Mouse (Mus musculus): Measurements from ENCODE around the gene Zfp628.

Gene Zfp628

DNA sequence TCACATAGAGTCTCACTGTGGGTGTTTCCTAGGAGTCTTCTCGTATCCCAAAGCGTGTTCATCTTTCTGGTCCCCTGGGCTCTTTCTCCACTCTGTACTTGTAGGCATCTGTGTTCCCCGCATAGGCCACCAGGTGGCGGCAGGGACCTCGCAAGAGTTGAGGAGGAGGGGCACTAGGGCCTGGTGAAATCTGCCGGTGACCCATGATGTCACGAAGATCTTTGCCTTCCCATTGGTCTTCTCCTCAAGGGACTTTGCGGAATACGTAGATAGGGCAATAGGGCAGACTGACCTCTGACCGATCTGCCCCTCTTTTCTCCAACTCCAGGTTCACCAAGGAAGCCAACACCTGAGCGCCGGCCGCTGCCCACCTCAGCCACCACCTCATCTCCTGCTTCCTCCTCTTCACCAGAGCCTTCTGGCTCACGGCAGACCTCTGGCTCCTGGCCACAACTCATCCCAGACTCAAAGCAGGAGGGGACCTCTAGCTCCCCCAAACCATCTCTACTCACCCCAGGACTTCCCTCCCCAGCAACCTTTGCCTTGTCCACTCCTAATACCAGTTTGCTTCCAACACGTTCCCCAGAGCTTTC, 28.3 kb downstream of the Zfp628 start:
- DNase-seq, result peak; percentile 93

DNA sequence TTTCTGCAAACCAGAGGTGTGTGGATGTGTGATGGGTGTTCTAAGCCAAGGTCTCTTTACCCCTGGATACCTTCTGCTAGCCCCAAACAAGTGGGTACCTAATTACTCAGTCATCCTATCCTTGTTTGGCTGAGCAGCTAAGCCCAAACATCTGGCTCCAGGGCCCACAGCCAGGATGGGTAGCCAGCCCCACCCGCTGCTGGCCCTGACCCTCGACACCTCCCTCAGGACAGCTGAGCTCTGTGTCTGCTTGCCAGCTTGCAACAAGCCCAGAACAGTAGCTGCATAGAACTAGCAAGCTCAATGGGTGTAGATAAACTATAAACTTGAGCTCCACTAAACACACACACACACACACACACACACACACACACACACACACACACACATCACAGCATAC, 32.8 kb downstream of the Zfp628 start:
- no peak for DNase-seq

DNA sequence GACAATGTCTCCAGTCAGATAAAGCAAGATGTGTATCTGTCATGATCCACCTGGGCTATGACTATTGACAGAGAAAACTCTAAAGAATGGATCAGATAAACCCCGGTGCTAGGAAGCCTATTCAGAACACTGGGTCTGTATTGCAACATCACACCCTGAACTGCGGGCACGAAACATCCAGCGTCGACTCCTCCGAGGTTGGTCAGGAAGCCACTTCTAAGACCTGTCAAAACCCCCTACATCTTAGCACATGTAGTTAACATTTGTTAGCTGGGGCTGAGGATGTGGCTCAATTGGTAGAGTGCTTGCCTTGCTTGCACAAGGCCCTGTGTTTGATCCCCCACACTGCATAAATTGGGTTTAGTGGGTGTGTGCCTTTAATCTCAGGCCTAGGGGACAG, 33.4 kb downstream of the Zfp628 start:
- no peak for DNase-seq

- no peak for DNase-seq
Observed at GRCm38 (mm10) chr7:4950561-4951342, 35.7 kb downstream of the Zfp628 start.

DNA sequence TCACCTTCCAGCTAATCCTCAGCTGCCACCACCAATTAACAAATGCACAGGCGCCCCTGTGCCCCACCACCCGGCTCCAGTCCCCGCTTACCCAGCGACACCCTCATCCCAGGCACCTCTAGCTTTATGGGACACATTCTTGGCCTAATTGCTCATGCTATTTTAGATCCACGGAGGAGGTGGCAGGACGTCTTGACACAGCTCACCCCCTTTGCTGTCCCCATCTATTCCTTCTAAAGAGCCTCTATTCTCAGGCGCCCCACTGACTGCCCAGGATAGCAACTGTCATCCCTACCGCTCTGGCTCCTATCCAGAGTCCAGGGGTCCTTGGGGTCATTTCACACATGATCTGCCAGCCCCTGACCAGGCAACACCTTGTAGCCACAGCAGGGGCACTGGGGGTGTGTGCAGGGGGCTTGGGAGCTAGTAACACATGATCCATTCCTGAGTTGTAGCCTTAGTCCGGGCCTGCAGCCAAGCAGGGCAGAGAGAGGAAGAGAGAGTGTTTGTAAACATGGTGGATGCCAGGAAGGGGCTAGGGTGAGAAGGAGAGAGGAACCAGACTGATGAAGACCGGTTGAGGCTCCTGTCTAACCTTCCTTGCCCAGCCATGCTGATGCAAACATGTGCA, 38.9 kb downstream of the Zfp628 start:
- DNase-seq, result no peak

DNA sequence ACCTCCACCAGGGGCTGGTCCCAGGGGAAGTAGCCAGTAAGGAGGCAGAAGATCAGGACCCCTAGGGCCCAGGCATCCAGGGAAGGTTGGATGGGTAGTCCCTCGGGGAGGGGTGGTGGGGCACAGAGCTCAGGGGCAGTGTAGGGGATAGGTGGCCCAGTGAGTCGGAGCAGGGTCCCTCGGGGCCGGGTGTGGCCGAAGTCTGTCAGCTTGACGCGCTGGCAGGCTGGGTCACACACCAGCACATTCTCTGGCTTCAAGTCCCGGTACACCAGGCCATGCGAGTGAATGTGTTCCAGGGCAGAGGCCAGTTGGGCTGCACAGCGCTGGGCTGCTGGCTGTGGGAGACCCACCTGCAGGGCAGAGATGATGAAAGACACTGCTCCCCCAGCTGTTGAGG, 42.3 kb downstream of the Zfp628 start:
- DNase-seq, result no peak

DNA sequence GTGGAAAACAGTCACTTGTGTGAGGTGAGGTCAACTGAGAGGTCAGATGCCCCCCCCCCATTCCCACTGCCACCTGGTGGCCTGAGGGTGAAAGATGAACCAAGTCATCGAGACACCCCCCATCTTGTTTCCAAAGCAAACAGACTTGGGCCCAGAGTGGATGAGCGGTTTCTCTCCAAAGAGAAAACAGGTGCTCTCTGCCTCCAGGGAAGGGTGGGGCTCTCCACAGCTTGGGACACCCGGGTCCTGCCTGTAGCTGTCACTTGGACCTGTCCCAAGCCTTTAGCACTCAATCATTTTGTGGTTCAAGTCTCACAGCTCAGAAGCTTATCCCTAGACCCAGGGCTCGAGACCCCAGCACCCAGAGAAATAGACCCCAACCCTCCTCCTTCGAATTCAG, 48.5 kb downstream of the Zfp628 start:
- DNase-seq, result no peak

DNA sequence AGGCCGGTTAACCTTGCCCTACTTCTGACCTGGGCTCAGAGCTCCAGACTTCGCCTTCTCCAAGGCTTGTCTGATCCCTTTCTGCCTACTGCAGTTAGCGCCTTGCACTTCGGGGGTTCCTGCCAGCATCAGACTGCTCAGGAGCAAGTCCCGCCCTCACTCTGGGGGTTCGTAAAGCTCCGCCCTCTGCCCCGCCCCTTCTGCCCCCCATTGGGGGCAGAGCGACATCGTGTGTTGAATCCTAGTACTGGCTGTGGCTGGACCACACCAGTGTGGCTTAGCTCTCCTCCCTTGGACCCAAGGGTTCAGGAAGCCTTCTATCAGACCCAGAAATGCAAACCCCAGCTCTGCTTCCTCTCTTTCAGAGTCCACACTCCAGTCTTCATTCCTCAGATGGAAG, 49.3 kb downstream of the Zfp628 start, which contains the start of gene Sbk2:
Gene Sbk2 (minus strand): TSS at position 135 of the 400 bp plus-strand sequence.
- peak; percentile 91 for DNase-seq

DNA sequence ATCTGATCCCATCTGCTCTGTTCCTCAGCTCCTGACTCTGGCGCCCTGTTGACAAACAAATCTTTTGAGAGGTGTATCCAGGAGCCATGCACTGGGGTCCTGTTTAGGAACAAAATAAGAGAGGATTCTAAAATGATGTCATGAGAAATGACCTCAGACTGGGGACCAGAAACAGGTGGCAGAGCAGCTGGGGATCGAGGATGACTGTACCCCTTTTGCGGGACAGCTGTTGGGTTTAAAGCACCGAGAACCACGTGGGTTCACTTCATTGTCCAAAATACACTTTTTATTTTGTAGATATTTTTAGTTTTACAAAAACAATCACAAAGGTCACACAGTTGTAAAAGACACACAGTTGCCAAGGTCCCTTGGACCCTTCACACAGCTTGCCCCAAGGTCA, 50.0 kb downstream of the Zfp628 start:
- no peak for DNase-seq

DNA sequence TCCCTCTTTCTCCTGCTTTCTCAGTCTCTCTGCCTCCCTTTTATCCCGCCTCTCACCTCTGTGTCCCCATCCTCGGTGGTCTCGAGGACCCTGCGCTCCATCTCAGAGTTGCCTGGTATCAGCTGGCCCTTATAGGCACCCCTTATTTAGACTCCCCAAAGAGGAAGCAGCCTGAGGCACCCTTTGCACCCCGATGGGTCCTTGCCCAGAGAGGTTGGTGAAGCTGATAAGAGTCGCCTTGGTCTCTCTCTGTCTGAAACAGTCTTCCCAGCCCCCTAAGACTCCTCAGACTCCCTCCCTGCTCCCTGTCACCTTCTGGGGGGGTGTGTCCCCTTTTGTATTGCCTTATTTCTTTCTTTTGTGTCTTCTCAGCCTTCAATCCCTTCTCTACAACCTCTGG, 56.1 kb downstream of the Zfp628 start, which contains the start of gene Sbk3:
Gene Sbk3 (minus strand): TSS at position 101 of the 400 bp plus-strand sequence.
- DNase-seq, result no peak

All from thymus, postnatal 14 days (tissue).